Mouse (Mus musculus) lung, embryonic 14.5 days (tissue): Measurements from ENCODE around the gene Zfp646. TPM values are rescaled to one million over a fixed set of nuclear protein-coding genes. Genes with fewer than 3 reads are reported as not detected.
"Not testable (repeated sequence)": the region's sequence is repeated elsewhere in the genome, so short reads cannot be mapped to it uniquely, and the experiment has no call there.

Experiments
- ATAC-seq: fragments of 200-750 bp; cut with Nextera tagmentation; 2 replicates; pipeline ENCODE4 v1.8.0; 2017; ENCODE audit warnings: mild to moderate bottlenecking, moderate TSS enrichment, moderate library complexity; ENCODE audit not compliant: insufficient read depth
- DNase-seq: peaks from one replicate; pipeline ENCODE4 v3.0.0-alpha.2; 2015
- H3K27ac ChIP-seq: fragments of 300-500 bp; sonication (generic); 2 replicates; pipeline ENCODE4 v1.5.1; 2014; ENCODE audit warnings: low read depth, mild to moderate bottlenecking, moderate library complexity
- H3K27me3 ChIP-seq: fragments of 300-500 bp; sonication (generic); 2 replicates; pipeline ENCODE4 v1.6.1; 2014; ENCODE audit warnings: low read length, control low read depth; ENCODE audit not compliant: insufficient read depth
- H3K36me3 ChIP-seq: fragments of 300-500 bp; sonication (generic); 2 replicates; pipeline ENCODE4 v1.6.1; 2014; ENCODE audit warnings: control low read depth; ENCODE audit not compliant: insufficient read depth
- H3K4me1 ChIP-seq: fragments of 300-500 bp; sonication (generic); 2 replicates; pipeline ENCODE4 v1.6.1; 2014; ENCODE audit warnings: antibody characterized with exemption, control low read depth; ENCODE audit not compliant: insufficient read depth
- H3K4me2 ChIP-seq: fragments of 300-500 bp; sonication (generic); 2 replicates; pipeline ENCODE4 v1.6.1; 2014; ENCODE audit warnings: mild to moderate bottlenecking
- H3K4me3 ChIP-seq: fragments of 300-500 bp; sonication (generic); 2 replicates; pipeline ENCODE4 v1.5.1; 2014; ENCODE audit warnings: low read depth, low read length
- H3K9ac ChIP-seq: fragments of 300-500 bp; sonication (generic); 2 replicates; pipeline ENCODE4 v1.6.1; 2014
- H3K9me3 ChIP-seq: fragments of 300-500 bp; sonication (generic); 2 replicates; pipeline ENCODE4 v1.6.1; 2016; ENCODE audit warnings: low read depth, low read length, control low read depth
- CTCF ChIP-seq: IDR thresholded peaks from 2 replicates; pipeline ENCODE4 v1.5.1; 2016; ENCODE audit warnings: antibody characterized with exemption, low read depth
- WGBS: fragments of 180-500 bp; shearing (Covaris S2); extraction: QIAGEN DNeasy Blood & Tissue Kit; methylation state at CpG from one replicate; pipeline ENCODE4 v1.1.7; 2014; 5-methylcytosine and 5-hydroxymethylcytosine counted together
- polyA plus RNA-seq: library from polyadenylated mRNA; unstranded; fragments of >200 nt; fragmentation: Nextera tagmentation; extraction: Ambion mirVana; gene quantifications from 2 replicates; pipeline ENCODE4 v1.2.1, GENCODE M21; 2014

Zfp646 gene
- polyA plus RNA-seq = 16.7 and 17.4 TPM in 2 replicates

GRCm38 (mm10) chr7:127876041-127876466 is at the start of gene Zfp646:
Gene Zfp646 (plus strand): TSS chr7:127876221.
- Histone ChIP-seq H3K36me3 (peaks cover 35% of the 10 kb centered on the region), H3K27me3 (no peaks in the 10 kb centered on the region), H3K9ac (peak within 1 kb of the TSS; percentile 98), H3K9me3 (no peaks in the 10 kb centered on the region), H3K4me1 (peaks cover 8% of the 10 kb centered on the region), H3K4me3 (peak within 1 kb of the TSS; percentile 90), H3K4me2 (peak within 1 kb of the TSS; percentile 84), H3K27ac (peak within 1 kb of the TSS; percentile 99)
- WGBS = under 1% methylated on average over 41 of the region's 41 CpGs
- TF ChIP-seq CTCF = no peak
- ATAC-seq (peak; percentile 90), DNase-seq (peak; percentile 87)

- Histone ChIP-seq H3K27ac (no peak overlapping the region), H3K9me3 (no peaks in the 10 kb centered on the region), H3K9ac (no peak overlapping the region), H3K4me2 (no peak overlapping the region), H3K4me3 (no peak overlapping the region), H3K27me3 (no peaks in the 10 kb centered on the region), H3K36me3 (no peaks in the 10 kb centered on the region), H3K4me1 (no peaks in the 10 kb centered on the region)
- no peak for ATAC-seq
- no peak for DNase-seq
- no peak for TF ChIP-seq CTCF
- WGBS = 68% methylated on average over 2 of the region's 2 CpGs
These were observed 40.5 kb upstream of the Zfp646 start for GRCm38 (mm10) chr7:127835550-127835949.

- no peak overlapping the region for H3K27ac ChIP-seq
- no peak for DNase-seq
- TF ChIP-seq CTCF = no peak
- 83% methylated on average over 5 of the region's 5 CpGs for WGBS
- H3K4me2 ChIP-seq = no peak overlapping the region
- no peak overlapping the region for H3K4me3 ChIP-seq
- no peaks in the 10 kb centered on the region for H3K27me3 ChIP-seq
- H3K9ac ChIP-seq = no peak overlapping the region
- no peaks in the 10 kb centered on the region for H3K9me3 ChIP-seq
- no peak for ATAC-seq
- no peaks in the 10 kb centered on the region for H3K36me3 ChIP-seq
- H3K4me1 ChIP-seq = 0 out of 2 replicates have a peak, but pooled peaks cover 6% of the 10 kb centered on the region
These were observed 38.5 kb upstream of the Zfp646 start for GRCm38 (mm10) chr7:127837473-127837872.

GRCm38 (mm10) chr7:127837878-127838277 is 38.1 kb upstream of the Zfp646 start:
- not testable (repeated sequence) for ATAC-seq, H3K4me2 ChIP-seq, H3K4me3 ChIP-seq, DNase-seq, H3K36me3 ChIP-seq, H3K4me1 ChIP-seq, H3K27me3 ChIP-seq, H3K9ac ChIP-seq, H3K27ac ChIP-seq, H3K9me3 ChIP-seq
- WGBS = 71% methylated on average over 4 of the region's 4 CpGs

- ATAC-seq = not testable (repeated sequence)
These were observed 36.0 kb upstream of the Zfp646 start for GRCm38 (mm10) chr7:127840031-127840430.

GRCm38 (mm10) chr7:127840886-127841285 is 35.1 kb upstream of the Zfp646 start:
- Histone ChIP-seq H3K27ac (peak overlapping the region; percentile 91), H3K9me3 (no peaks in the 10 kb centered on the region), H3K36me3 (peaks cover 22% of the 10 kb centered on the region), H3K4me2 (peak overlapping the region; percentile 90), H3K4me1 (0 out of 2 replicates have a peak, but pooled peaks cover 6% of the 10 kb centered on the region), H3K27me3 (no peaks in the 10 kb centered on the region), H3K9ac (peak overlapping the region; percentile 59), H3K4me3 (peak overlapping the region; percentile 76)
- DNase-seq (peak; percentile 52), ATAC-seq (peak; percentile 32)
- no peak for TF ChIP-seq CTCF
- WGBS = under 1% methylated on average over 15 of the region's 15 CpGs

More at GRCm38 (mm10) chr7:127840031-127840430, 36.0 kb upstream of the Zfp646 start:
- not testable (repeated sequence) for DNase-seq, H3K27ac ChIP-seq, H3K27me3 ChIP-seq, H3K4me1 ChIP-seq, H3K9ac ChIP-seq, H3K9me3 ChIP-seq, H3K4me3 ChIP-seq, H3K4me2 ChIP-seq
- peaks cover 16% of the 10 kb centered on the region for H3K36me3 ChIP-seq
- 64% methylated on average over 2 of the region's 2 CpGs for WGBS

GRCm38 (mm10) chr7:127841340-127842000 is 34.6 kb upstream of the Zfp646 start:
- ATAC-seq = peak; percentile 95
- peak overlapping the region; percentile 62 for H3K9ac ChIP-seq
- no peak for TF ChIP-seq CTCF
- DNase-seq = peak; percentile 96
- WGBS = under 1% methylated on average over 43 of the region's 46 CpGs
- H3K4me3 ChIP-seq = peak overlapping the region; percentile 76
- H3K27me3 ChIP-seq = no peaks in the 10 kb centered on the region
- peak overlapping the region; percentile 90 for H3K4me2 ChIP-seq
- peaks cover 28% of the 10 kb centered on the region for H3K36me3 ChIP-seq
- H3K9me3 ChIP-seq = no peaks in the 10 kb centered on the region
- peak overlapping the region; percentile 91 for H3K27ac ChIP-seq
- H3K4me1 ChIP-seq = 0 out of 2 replicates have a peak, but pooled peaks cover 6% of the 10 kb centered on the region
